Mouse (Mus musculus) MEL (cell line): Measurements from ENCODE around the gene Plk3.
A peak's percentile ranks its signal among the peaks of the same experiment; 100 is the strongest.

Experiments
- CHD2 ChIP-seq: IDR thresholded peaks from 2 replicates; pipeline ENCODE4 v1.6.1; 2011; ENCODE audit warnings: low read length, improper control_type of control experiment
- CTCF ChIP-seq, 3 experiments: IDR thresholded peaks in 2 of 3; conservative IDR thresholded peaks in 1 of 3; 2 replicates each; pipeline ENCODE4 v1.5.1; 2011 to 2012; ENCODE audit warnings: low read length in 3 of 3, low read depth in 2 of 3, mild to moderate bottlenecking in 2 of 3, improper control_type of control experiment in 1 of 3, inconsistent platforms in 1 of 3, mixed read lengths in 1 of 3, moderate library complexity in 1 of 3; ENCODE audit not compliant: control insufficient read depth in 1 of 3, insufficient read depth in 1 of 3, poor library complexity in 1 of 3, severe bottlenecking in 1 of 3
- E2F4 ChIP-seq: IDR thresholded peaks from 2 replicates; pipeline ENCODE4 v1.6.1; 2011; ENCODE audit warnings: low read depth, low read length, improper control_type of control experiment, borderline replicate concordance
- ETS1 ChIP-seq: IDR thresholded peaks from 2 replicates; pipeline ENCODE4 v1.6.1; 2012; ENCODE audit warnings: low read depth, mild to moderate bottlenecking, inconsistent platforms, low read length, improper control_type of control experiment, moderate library complexity
- HCFC1 ChIP-seq: IDR thresholded peaks from 2 replicates; pipeline ENCODE4 v1.6.1; 2012; ENCODE audit warnings: low read depth, mild to moderate bottlenecking, inconsistent platforms, low read length, improper control_type of control experiment, moderate library complexity
- MAFK ChIP-seq: IDR thresholded peaks from 2 replicates; pipeline ENCODE4 v1.6.1; 2011; ENCODE audit warnings: low read depth, mild to moderate bottlenecking, low read length, improper control_type of control experiment, borderline replicate concordance
- MAX ChIP-seq: IDR thresholded peaks from 2 replicates; pipeline ENCODE4 v1.6.1; 2011; ENCODE audit warnings: low read length, improper control_type of control experiment
- NRF1 ChIP-seq: IDR thresholded peaks from 2 replicates; pipeline ENCODE4 v1.6.1; 2014; ENCODE audit warnings: low read depth, mild to moderate bottlenecking, inconsistent platforms, low read length, improper control_type of control experiment, moderate library complexity; ENCODE audit not compliant: poor library complexity, insufficient read depth, severe bottlenecking
- POLR2A ChIP-seq, 2 experiments: IDR thresholded peaks; 2 replicates each; pipeline ENCODE4 v1.6.1; 2011 to 2012; ENCODE audit warnings: low read length in 2 of 2, mild to moderate bottlenecking in 2 of 2, control low read depth in 1 of 2, improper control_type of control experiment in 1 of 2, low read depth in 1 of 2, moderate library complexity in 1 of 2; ENCODE audit not compliant: control insufficient read depth in 1 of 2, insufficient read depth in 1 of 2, poor library complexity in 1 of 2
- POLR2AphosphoS2 ChIP-seq: IDR thresholded peaks from 2 replicates; pipeline ENCODE4 v1.6.1; 2011; ENCODE audit warnings: low read length, improper control_type of control experiment
- POLR2AphosphoS5 ChIP-seq: IDR thresholded peaks from 2 replicates; pipeline ENCODE4 v1.6.1; 2012; ENCODE audit warnings: low read depth, borderline replicate concordance, mild to moderate bottlenecking, inconsistent platforms, low read length, moderate library complexity, mixed read lengths
- TAL1 ChIP-seq: IDR thresholded peaks from 2 replicates; pipeline ENCODE4 v1.6.1; 2012; ENCODE audit warnings: mild to moderate bottlenecking, inconsistent platforms, low read length, moderate library complexity, mixed read lengths
- ZKSCAN1 ChIP-seq: IDR thresholded peaks from 2 replicates; pipeline ENCODE4 v1.6.1; 2012; ENCODE audit warnings: low read depth, mild to moderate bottlenecking, inconsistent platforms, low read length, improper control_type of control experiment, moderate library complexity

GRCm38 (mm10) chr4:117150212-117150733 lies 16.5 kb upstream of the Plk3 start:
- no peak for TF ChIP-seq ZKSCAN1
- TF ChIP-seq POLR2A (IDR thresholded peaks at IDR 0.05; ENCODE audit: control insufficient read depth in 1 of 2, insufficient read depth in 1 of 2, low read depth in 1 of 2, low read length in 2 of 2, poor library complexity in 1 of 2), result peak in 1 of 2 experiments; percentile 64; a peak in 2 of 4 replicates
- TF ChIP-seq NRF1, result no peak
- TF ChIP-seq CHD2, result no peak
- TF ChIP-seq POLR2AphosphoS5, result no peak; the same call in 1 of the 2 replicates
- TF ChIP-seq TAL1, result no peak
- TF ChIP-seq HCFC1, result no peak
- peak; percentile 10; the same call in 1 of the 2 replicates for TF ChIP-seq POLR2AphosphoS2
- no peak for TF ChIP-seq CTCF (IDR thresholded peaks at IDR 0.05 in 2 of 3, conservative IDR thresholded peaks at IDR 0.05 in 1 of 3; ENCODE audit: control insufficient read depth in 1 of 3, insufficient read depth in 1 of 3, low read depth in 2 of 3, low read length in 3 of 3, poor library complexity in 1 of 3, severe bottlenecking in 1 of 3)
- TF ChIP-seq ETS1, result no peak
- TF ChIP-seq MAFK, result no peak
- no peak for TF ChIP-seq E2F4
- TF ChIP-seq MAX, result no peak
